Mouse (Mus musculus): ENCODE measurements around the gene Isg20l2. TPM values are rescaled to one million over a fixed set of nuclear protein-coding genes. Genes with fewer than 3 reads are reported as not detected.
"Not testable (repeated sequence)": the region's sequence is repeated elsewhere in the genome, so short reads cannot be mapped to it uniquely, and the experiment has no call there.

Isg20l2 gene
- 45.2 and 51.0 TPM in 2 replicates for total RNA-seq (2015)
- total RNA-seq (2017) = 41.1 and 51.0 TPM in 2 replicates

- peak; percentile 94 for ATAC-seq (replicated peaks; ENCODE audit: poor library complexity)
These were observed at the start of gene Isg20l2, which contains the start of gene Rrnad1 for GRCm38 (mm10) chr3:87930078-87930795. Gene Isg20l2 (plus strand): TSS chr3:87930314. Gene Rrnad1 (minus strand): TSS chr3:87930717.

DNA sequence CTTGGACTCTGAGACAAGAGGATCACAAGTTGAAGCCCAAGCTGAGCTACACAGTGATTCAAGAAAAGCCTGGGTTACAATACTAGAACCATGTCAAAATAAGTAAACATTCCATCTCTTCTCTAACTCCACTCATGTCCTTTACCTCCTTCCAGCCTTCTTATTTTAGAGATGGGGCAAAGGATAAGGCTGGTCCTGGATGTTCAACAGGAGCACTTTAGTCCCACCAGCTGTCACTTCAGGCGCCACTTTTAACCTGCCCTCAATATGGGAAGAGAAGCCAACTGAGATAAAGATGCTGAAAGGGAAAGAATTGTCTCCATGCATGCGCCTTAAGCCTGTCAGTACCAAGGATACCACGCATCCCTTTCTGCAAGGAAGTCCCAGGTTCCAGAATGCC is 45.8 kb upstream of the Isg20l2 start:
- no peak for ATAC-seq (replicated peaks; ENCODE audit: poor library complexity)

DNA sequence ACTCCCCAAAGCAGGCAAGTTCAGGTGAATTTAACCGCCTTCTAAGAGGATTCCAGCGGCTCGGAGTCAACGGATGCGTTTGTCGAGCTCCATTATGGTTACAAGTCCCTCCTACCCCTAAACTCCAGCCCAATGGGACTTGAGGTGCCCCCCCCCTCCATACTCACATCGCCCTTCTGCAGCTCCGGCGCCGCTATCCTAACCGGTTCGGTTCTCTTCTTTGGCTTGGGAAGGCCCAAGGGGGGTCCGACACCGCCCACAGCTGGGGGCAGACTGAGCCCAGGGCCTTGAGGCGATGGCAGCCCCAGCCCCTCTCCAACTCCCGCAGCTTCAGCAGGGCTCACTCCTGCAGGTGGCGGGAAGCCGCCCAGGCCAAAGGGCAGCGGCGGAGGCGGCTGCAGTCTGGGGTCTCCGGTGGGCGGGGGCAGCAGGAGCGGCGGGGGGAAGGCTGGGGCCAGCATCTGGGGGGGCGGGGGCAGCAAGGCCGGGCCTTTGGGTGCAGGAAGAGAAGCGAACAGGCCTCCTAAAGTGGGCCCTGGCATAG is 45.3 kb upstream of the Isg20l2 start:
- peak; percentile 34 for ATAC-seq (replicated peaks; ENCODE audit: poor library complexity)

GRCm38 (mm10) chr3:87885281-87886003 is 44.7 kb upstream of the Isg20l2 start, which contains the start of gene Prcc:
Gene Prcc (minus strand): TSS chr3:87885608.
- peak; percentile 93 for ATAC-seq (replicated peaks; ENCODE audit: poor library complexity)

- ATAC-seq (replicated peaks; ENCODE audit: poor library complexity) = peak; percentile 9; the same call in 1 of the 2 replicates
These were observed 44.1 kb upstream of the Isg20l2 start for GRCm38 (mm10) chr3:87886004-87886365.

DNA sequence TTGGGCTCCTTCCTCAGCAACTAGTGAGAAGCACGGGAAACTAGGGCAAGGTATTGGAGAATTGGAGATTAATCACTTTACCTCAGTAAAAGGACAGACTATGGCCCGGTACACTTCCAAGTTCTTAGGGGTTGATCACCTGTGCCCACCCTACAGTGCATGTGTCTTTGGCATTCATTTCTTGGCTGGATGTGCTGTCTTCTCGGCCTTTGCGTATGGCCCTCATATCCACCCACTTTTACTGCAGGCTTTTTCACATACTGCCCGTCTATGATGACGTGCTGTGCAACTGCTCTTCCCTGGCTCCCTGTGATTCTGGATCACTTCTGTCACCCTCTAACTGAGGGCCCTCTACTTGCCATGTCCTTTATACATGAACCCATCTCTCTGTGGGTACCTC is 43.7 kb upstream of the Isg20l2 start:
- no peak for ATAC-seq (replicated peaks; ENCODE audit: poor library complexity)

GRCm38 (mm10) chr3:87887400-87887799 is 42.7 kb upstream of the Isg20l2 start:
- ATAC-seq (replicated peaks; ENCODE audit: poor library complexity) = not testable (repeated sequence)

GRCm38 (mm10) chr3:87891481-87891880 is 38.6 kb upstream of the Isg20l2 start:
- no peak for ATAC-seq (replicated peaks; ENCODE audit: poor library complexity)

GRCm38 (mm10) chr3:87893367-87893905 is 36.7 kb upstream of the Isg20l2 start:
- 0 out of 2 replicates have a peak, but pooled peaks have one; percentile 6 for ATAC-seq (replicated peaks; ENCODE audit: poor library complexity)

GRCm38 (mm10) chr3:87899266-87899665 is 30.8 kb upstream of the Isg20l2 start:
- no peak for ATAC-seq (replicated peaks; ENCODE audit: poor library complexity)

DNA sequence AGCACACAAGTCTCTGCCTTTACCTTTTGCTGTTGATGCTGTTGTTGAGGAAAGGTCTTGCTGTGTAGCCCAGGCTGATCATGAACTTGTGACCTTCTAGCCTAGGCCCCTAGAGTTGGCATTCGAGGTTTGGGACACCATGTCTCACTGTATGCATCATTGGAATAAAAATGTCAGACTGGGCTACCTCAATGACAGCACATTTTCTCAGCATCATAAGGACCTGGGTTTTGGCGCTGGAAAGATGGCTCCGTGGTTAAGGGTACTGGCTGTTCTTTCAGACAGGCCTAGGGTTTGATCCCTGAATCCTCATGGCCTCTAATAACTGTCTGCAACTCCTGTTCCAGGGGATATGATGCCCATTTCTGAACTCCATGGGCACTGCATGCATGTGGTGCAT is 30.3 kb upstream of the Isg20l2 start:
- ATAC-seq (replicated peaks; ENCODE audit: poor library complexity) = no peak

DNA sequence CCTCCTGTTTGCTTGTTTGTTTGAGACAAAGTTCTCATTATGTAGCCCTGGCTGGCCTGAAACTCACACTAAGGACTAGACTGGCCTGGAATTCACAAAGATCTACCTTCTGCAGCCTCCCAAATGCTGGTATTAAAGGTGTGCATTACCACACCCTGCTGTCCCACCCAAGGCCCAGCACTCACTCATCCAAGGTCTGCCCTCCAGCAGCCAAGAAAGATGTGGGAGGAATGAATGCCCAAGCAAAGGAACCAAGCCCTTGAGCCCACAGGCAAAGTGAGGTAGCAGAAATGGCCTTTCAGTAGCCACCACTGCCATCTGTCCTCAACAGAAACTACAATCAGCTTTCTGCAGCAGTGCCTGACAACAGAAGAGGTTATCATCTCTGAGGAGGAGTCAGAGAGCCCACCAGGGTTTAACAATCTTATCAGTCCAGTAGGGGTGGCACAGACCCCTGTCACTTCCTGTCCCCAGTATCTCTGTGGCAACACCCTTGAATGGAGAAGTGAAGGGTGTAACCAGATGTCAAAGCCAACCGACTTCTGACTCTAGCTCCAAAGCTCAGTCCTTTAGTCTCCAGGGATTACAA is 29.0 kb upstream of the Isg20l2 start:
- peak; percentile 79 for ATAC-seq (replicated peaks; ENCODE audit: poor library complexity)

DNA sequence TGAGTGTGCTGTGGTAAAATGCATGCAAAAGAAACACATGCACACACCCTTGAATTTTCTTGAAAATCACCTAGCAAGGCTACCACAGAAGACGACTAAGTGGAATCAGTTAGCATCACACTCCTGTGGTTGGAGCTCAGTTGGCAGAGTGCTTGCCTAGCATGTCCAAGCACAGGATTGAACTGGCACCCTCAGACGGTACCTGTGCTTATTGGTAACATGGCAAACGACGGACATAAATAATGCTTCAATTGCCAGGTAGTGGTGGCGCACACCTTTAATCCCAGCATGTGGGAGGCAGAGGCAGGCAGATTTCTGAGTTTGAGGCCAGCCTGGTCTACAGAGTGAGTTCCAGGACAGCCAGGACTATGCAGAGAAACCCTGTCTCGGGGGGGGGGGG is 28.2 kb upstream of the Isg20l2 start:
- 0 out of 2 replicates have a peak, but pooled peaks have one; percentile 2 for ATAC-seq (replicated peaks; ENCODE audit: poor library complexity)

- no peak for ATAC-seq (replicated peaks; ENCODE audit: poor library complexity)
These were observed 26.3 kb upstream of the Isg20l2 start for GRCm38 (mm10) chr3:87903821-87904220.

- peak; percentile 70 for ATAC-seq (replicated peaks; ENCODE audit: poor library complexity)
These were observed 24.1 kb upstream of the Isg20l2 start, which contains the start of gene Hdgf for GRCm38 (mm10) chr3:87905880-87906485. Gene Hdgf (plus strand): TSS chr3:87906321.

DNA sequence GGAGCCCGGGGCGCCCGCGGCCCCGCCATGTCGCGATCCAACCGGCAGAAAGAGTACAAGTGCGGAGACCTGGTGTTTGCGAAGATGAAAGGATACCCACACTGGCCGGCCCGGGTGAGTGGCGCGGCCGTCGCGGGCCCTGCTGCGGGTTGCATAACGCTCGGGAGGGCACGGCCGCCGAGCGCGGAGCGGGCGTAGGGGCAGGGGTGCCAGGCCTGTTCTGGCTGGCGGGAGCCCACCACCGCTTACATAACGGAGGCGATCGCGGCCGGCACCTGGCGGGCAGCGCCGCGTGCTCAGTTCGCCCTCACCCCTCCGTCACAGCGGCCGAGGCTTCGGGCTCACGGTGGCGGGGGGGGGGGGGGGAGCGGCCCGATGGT is 23.5 kb upstream of the Isg20l2 start:
- ATAC-seq (replicated peaks; ENCODE audit: poor library complexity) = no peak

GRCm38 (mm10) chr3:87906981-87907857 is 22.9 kb upstream of the Isg20l2 start:
- ATAC-seq (replicated peaks; ENCODE audit: poor library complexity) = no peak

- no peak for ATAC-seq (replicated peaks; ENCODE audit: poor library complexity)
These were observed 22.2 kb upstream of the Isg20l2 start for GRCm38 (mm10) chr3:87907906-87908305.

GRCm38 (mm10) chr3:87909381-87909780 is 20.7 kb upstream of the Isg20l2 start:
- ATAC-seq (replicated peaks; ENCODE audit: poor library complexity) = no peak

DNA sequence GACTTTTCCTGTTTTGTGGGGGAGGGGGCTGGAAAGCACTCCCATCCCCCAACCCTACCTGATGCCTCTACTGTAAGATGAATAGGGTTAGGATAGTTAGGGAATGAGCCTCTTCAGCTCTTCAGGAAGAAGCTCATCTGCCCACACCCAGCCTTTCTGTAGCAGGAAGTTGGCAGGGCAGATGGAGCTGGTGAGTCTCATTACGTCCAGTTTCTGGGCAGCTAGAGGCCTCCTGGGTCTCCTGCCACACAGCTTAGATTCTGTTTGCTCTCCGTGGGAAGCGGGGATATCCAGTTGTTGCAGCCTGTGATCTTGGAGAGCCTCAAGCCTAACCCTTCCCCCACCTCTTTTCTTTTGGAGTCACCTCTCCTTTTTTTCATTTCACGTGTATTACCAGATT is 20.2 kb upstream of the Isg20l2 start:
- ATAC-seq (replicated peaks; ENCODE audit: poor library complexity) = no peak

Measured in megakaryocyte progenitor cell, adult 5-6 weeks (primary cell).